Mouse (Mus musculus): ENCODE measurements around the gene Rbm24.

DNA sequence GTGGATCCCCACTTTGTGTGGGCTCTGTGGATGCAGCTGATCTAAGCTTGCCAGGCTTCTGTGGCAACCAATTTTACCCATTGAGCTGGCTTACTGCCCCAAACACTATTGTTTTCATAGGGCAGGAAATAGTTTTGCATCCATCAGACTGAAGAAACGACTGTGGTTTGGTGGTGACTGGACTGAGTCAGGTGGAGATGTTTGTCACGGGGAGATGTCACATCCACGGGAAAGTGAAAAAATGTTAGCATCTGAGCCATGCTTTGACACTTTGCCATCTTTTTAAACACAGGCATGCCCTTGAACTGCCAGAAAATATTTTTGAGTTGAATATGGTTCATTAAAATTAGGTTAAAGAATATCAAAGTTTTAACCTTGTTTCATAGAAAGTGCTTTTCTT, 45.5 kb downstream of the Rbm24 start:
- no peak for TF ChIP-seq ZNF384 (IDR thresholded peaks at IDR 0.05; ENCODE audit: low read depth, low read length)
- no peak for TF ChIP-seq CHD2 (IDR thresholded peaks at IDR 0.05; ENCODE audit: low read depth, low read length)

Measured in ES-E14 (cell line).